Mouse (Mus musculus): ENCODE results near the gene Nap1l1. TPM values are rescaled to one million over a fixed set of nuclear protein-coding genes. Genes with fewer than 3 reads are reported as not detected.

The Nap1l1 gene
- total and polyA plus RNA-seq, 3 experiments, result 196 to 1,342 (median 360) TPM

DNA sequence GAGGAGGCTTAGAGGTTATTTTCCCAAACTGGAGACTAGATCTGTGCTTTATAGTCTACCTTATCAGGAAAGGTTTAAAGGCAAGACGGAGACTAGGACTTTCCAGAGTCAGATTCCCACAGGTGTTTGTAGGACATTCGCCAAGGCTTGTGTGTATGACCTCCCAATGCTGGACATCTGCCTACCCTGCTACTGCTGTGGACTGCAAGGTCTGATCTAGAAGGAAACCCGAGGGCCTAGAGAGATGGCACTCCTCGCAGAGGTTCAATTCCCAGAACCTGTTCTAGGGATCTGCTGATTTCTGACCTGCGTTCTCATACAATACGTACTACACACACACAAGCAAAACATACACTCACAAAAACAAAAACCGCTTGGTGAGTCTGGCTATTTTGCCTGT, 32.4 kb downstream of the Nap1l1 start:
- H3K79me2 ChIP-seq (replicated peaks; ENCODE audit: control insufficient read depth, extremely low read depth, insufficient read depth, poor library complexity, severe bottlenecking), result peaks cover 13% of the 10 kb centered on the region
- no peak overlapping the region for H3K9ac ChIP-seq (ENCODE audit: insufficient read depth, low read depth)
- no peaks in the 10 kb centered on the region for H3K9me3 ChIP-seq (replicated peaks; ENCODE audit: low read length)
- H3K27me3 ChIP-seq (replicated peaks), result no peaks in the 10 kb centered on the region
- TF ChIP-seq SMC3 (IDR thresholded peaks at IDR 0.05; ENCODE audit: low read depth, low read length) (no peak), ZMIZ1 (IDR thresholded peaks at IDR 0.05; ENCODE audit: low read depth, low read length) (no peak), ZNF384 (IDR thresholded peaks at IDR 0.05; ENCODE audit: low read depth, low read length) (no peak), MAZ (IDR thresholded peaks at IDR 0.05; ENCODE audit: low read depth, low read length) (no peak), BHLHE40 (IDR thresholded peaks at IDR 0.05; ENCODE audit: low read depth, low read length) (no peak), ZC3H11A (IDR thresholded peaks at IDR 0.05; ENCODE audit: low read depth, low read length) (no peak), CHD1 (IDR thresholded peaks at IDR 0.05; ENCODE audit: low read depth, low read length) (no peak), CHD2 (IDR thresholded peaks at IDR 0.05; ENCODE audit: low read length) (no peak), EP300 (IDR thresholded peaks at IDR 0.05; ENCODE audit: low read length) (no peak), NELFE (IDR thresholded peaks at IDR 0.05; ENCODE audit: low read depth, low read length) (no peak), KAT2A (IDR thresholded peaks at IDR 0.05; ENCODE audit: insufficient replicate concordance, low read length) (no peak), MXI1 (IDR thresholded peaks at IDR 0.05; ENCODE audit: low read depth, low read length) (no peak), IRF4 (IDR thresholded peaks at IDR 0.05; ENCODE audit: low read depth, low read length) (no peak), POLR2A (IDR thresholded peaks at IDR 0.05; ENCODE audit: low read depth, low read length) (no peak)
- H3K4me3 ChIP-seq (replicated peaks in 1 of 3; ENCODE audit: low read depth in 2 of 3, low read length in 2 of 3, poor library complexity in 1 of 3), result peak overlapping the region in 1 of 3 experiments; percentile 56
- peak overlapping the region; percentile 91; the same call in 1 of the 2 replicates for H3K4me2 ChIP-seq (ENCODE audit: insufficient read depth, low read depth, poor library complexity, severe bottlenecking)
- peaks cover 9 to 54% of the 10 kb centered on the region in 2 experiments; a peak in 3 of 4 replicates for H3K4me1 ChIP-seq (ENCODE audit: control insufficient read depth in 1 of 2, insufficient read depth in 2 of 2)
- in situ Hi-C loops (cut with MboI; ENCODE audit: low pct_ligation_motif_present, low pct_unique_long_range_greater_than_20kb, low sequenced_read_pairs) (loop anchor here (10.0 to 25.0 kb wide), 3 partner anchors 132 to 419 kb away; no protein-coding TSS in a partner anchor), dilution Hi-C loops (cut with MboI; ENCODE audit: extremely low pct_ligation_motif_present, extremely low pct_unique_long_range_greater_than_20kb, low sequenced_read_pairs) (no loop called here)
- H3K27ac ChIP-seq (ENCODE audit: insufficient read depth, low read depth), result no peak overlapping the region
- no peak for DNase-seq (ENCODE audit: extremely low read depth)
- no peaks in the 10 kb centered on the region for H3K36me3 ChIP-seq (replicated peaks in 1 of 2; ENCODE audit: control insufficient read depth in 1 of 2, insufficient read depth in 1 of 2, low read length in 1 of 2)

DNA sequence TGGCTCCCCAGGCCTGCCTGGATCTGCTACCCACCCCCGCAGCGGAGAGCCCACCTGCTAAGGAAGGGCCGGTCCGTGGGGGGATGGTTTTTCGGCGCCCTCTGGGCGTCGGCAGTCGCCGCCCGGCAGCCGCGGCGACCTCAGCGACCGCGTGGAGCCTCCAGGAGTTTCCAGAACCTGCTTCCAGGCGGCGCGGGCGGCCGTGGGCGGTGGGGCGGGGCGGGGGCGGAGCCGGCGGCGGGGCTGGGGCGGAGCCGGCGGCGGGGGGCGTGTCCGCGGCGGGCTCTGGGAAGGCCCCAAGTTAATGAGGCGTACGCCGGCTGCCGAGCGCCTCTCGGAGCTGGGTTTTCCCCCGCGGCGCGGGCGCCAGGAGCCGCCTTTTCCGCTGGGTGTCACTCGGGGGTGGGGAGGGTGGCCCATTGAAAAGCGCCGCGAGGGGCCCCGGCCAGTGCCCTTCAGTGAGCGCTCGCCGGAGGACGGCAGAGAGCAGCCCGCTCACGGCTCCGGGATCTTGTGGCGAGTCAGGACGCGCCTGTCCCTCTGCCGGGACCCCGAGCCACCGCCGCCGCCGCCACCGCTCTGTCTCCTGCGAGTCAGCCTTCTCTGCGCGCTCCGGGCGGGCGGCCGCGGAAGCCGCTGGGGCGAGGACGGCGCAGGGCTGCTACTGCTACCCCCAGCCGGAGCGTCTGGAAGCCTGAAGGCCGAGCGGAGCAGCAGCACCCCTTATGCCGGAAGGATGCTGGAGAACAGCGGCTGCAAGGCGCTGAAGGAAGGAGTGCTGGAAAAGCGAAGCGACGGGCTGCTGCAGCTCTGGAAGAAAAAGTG, 33.3 kb downstream of the Nap1l1 start, which contains the start of gene Phlda1:
Gene Phlda1 (plus strand): TSS at position 186 of the 825 bp plus-strand sequence.
- peak within 1 kb of the TSS; percentile 62 to 87 (median 82) for H3K4me3 ChIP-seq (replicated peaks in 1 of 3; ENCODE audit: low read depth in 2 of 3, low read length in 2 of 3, poor library complexity in 1 of 3)
- dilution Hi-C loops (cut with MboI; ENCODE audit: extremely low pct_ligation_motif_present, extremely low pct_unique_long_range_greater_than_20kb, low sequenced_read_pairs) (no loop called here), in situ Hi-C loops (cut with MboI; ENCODE audit: low pct_ligation_motif_present, low pct_unique_long_range_greater_than_20kb, low sequenced_read_pairs) (loop anchor here (10.0 to 25.0 kb wide), 3 partner anchors 131 to 418 kb away; no protein-coding TSS in a partner anchor)
- H3K9ac ChIP-seq (ENCODE audit: insufficient read depth, low read depth), result peak within 1 kb of the TSS; percentile 97
- H3K27me3 ChIP-seq (replicated peaks), result no peaks in the 10 kb centered on the region
- peaks cover 9 to 56% of the 10 kb centered on the region in 2 experiments; a peak in 3 of 4 replicates for H3K4me1 ChIP-seq (ENCODE audit: control insufficient read depth in 1 of 2, insufficient read depth in 2 of 2)
- peak within 1 kb of the TSS; percentile 54 for H3K27ac ChIP-seq (ENCODE audit: insufficient read depth, low read depth)
- no peaks in the 10 kb centered on the region for H3K9me3 ChIP-seq (replicated peaks; ENCODE audit: low read length)
- peak within 1 kb of the TSS; percentile 91 for H3K4me2 ChIP-seq (ENCODE audit: insufficient read depth, low read depth, poor library complexity, severe bottlenecking)
- DNase-seq (ENCODE audit: extremely low read depth), result peak; percentile 91
- no peaks in the 10 kb centered on the region for H3K36me3 ChIP-seq (replicated peaks in 1 of 2; ENCODE audit: control insufficient read depth in 1 of 2, insufficient read depth in 1 of 2, low read length in 1 of 2)
- peaks cover 13% of the 10 kb centered on the region for H3K79me2 ChIP-seq (replicated peaks; ENCODE audit: control insufficient read depth, extremely low read depth, insufficient read depth, poor library complexity, severe bottlenecking)
- no peak for TF ChIP-seq GABPA (IDR thresholded peaks at IDR 0.05; ENCODE audit: insufficient replicate concordance, low read depth, low read length)
- TF ChIP-seq CHD2 (IDR thresholded peaks at IDR 0.05; ENCODE audit: low read length), result no peak
- TF ChIP-seq CHD1 (IDR thresholded peaks at IDR 0.05; ENCODE audit: low read depth, low read length), result no peak
- TF ChIP-seq UBTF (IDR thresholded peaks at IDR 0.05; ENCODE audit: low read depth, low read length), result no peak; the same call in 1 of the 2 replicates
- TF ChIP-seq HCFC1 (IDR thresholded peaks at IDR 0.05; ENCODE audit: low read depth, low read length), result no peak; the same call in 1 of the 2 replicates
- no peak for TF ChIP-seq E2F4 (IDR thresholded peaks at IDR 0.05; ENCODE audit: insufficient replicate concordance, low read depth, low read length)
- peak in 1 of 2 experiments; percentile 45; a peak in 2 of 4 replicates for TF ChIP-seq CTCF (conservative IDR thresholded peaks at IDR 0.05 in 1 of 2, IDR thresholded peaks at IDR 0.05 in 1 of 2; ENCODE audit: low read depth in 2 of 2, low read length in 2 of 2)
- no peak for TF ChIP-seq JUN (IDR thresholded peaks at IDR 0.05; ENCODE audit: insufficient read depth, low read depth, low read length)
- TF ChIP-seq SMC3 (IDR thresholded peaks at IDR 0.05; ENCODE audit: low read depth, low read length), result peak; percentile 52
- peak; percentile 95 for TF ChIP-seq TCF12 (IDR thresholded peaks at IDR 0.05; ENCODE audit: low read depth, low read length)
- TF ChIP-seq RAD21 (IDR thresholded peaks at IDR 0.05; ENCODE audit: low read depth, low read length), result peak; percentile 28
- no peak for TF ChIP-seq NRF1 (IDR thresholded peaks at IDR 0.05; ENCODE audit: low read depth, low read length)
- TF ChIP-seq USF1 (IDR thresholded peaks at IDR 0.05; ENCODE audit: low read depth, low read length), result no peak
- no peak for TF ChIP-seq MYC (IDR thresholded peaks at IDR 0.05; ENCODE audit: low read depth, low read length)
- TF ChIP-seq POLR2A (IDR thresholded peaks at IDR 0.05; ENCODE audit: low read depth, low read length), result peak; percentile 98
- TF ChIP-seq ZC3H11A (IDR thresholded peaks at IDR 0.05; ENCODE audit: low read depth, low read length), result no peak
- TF ChIP-seq USF2 (conservative IDR thresholded peaks at IDR 0.05; ENCODE audit: low read depth, low read length), result no peak
- TF ChIP-seq EP300 (IDR thresholded peaks at IDR 0.05; ENCODE audit: low read length), result peak; percentile 24; the same call in 1 of the 2 replicates
- TF ChIP-seq RCOR1 (conservative IDR thresholded peaks at IDR 0.05; ENCODE audit: low read depth, low read length), result peak; percentile 42; the same call in 1 of the 2 replicates
- 0 out of 2 replicates have a peak, but pooled peaks have one; percentile 6 for TF ChIP-seq KAT2A (IDR thresholded peaks at IDR 0.05; ENCODE audit: insufficient replicate concordance, low read length)
- TF ChIP-seq POLR2AphosphoS2 (IDR thresholded peaks at IDR 0.05; ENCODE audit: low read depth, low read length), result no peak; the same call in 1 of the 2 replicates
- peak; percentile 35; the same call in 1 of the 2 replicates for TF ChIP-seq MEF2A (IDR thresholded peaks at IDR 0.05; ENCODE audit: borderline replicate concordance, low read depth, low read length)
